Mouse (Mus musculus): Measurements from ENCODE around the gene Snx19. TPM values are rescaled to one million over a fixed set of nuclear protein-coding genes. Genes with fewer than 3 reads are reported as not detected.

Gene Snx19
- polyA plus RNA-seq, 1 experiment: 8.0 TPM

- Histone ChIP-seq H3K4me1 (ENCODE audit: control insufficient read depth, insufficient read depth, low read length) (no peaks in the 10 kb centered on the region), H3K27ac (ENCODE audit: insufficient read depth, low read length) (no peak overlapping the region), H3K27me3 (ENCODE audit: control insufficient read depth, insufficient read depth, low read length, poor library complexity, severe bottlenecking) (no peaks in the 10 kb centered on the region), H3K9me3 (replicated peaks; ENCODE audit: control insufficient read depth, insufficient read depth, low read length, poor library complexity, severe bottlenecking) (no peaks in the 10 kb centered on the region), H3K4me3 (ENCODE audit: low read depth, low read length) (no peak overlapping the region), H3K9ac (ENCODE audit: low read depth, poor library complexity, severe bottlenecking) (no peak overlapping the region), H3K36me3 (ENCODE audit: control insufficient read depth, insufficient read depth, low read length, poor library complexity, severe bottlenecking) (peaks cover 2% of the 10 kb centered on the region; the same call in 1 of the 2 replicates)
- TF ChIP-seq POLR2A (IDR thresholded peaks at IDR 0.05; ENCODE audit: insufficient read depth, low read length) (no peak), EP300 (IDR thresholded peaks at IDR 0.05; ENCODE audit: insufficient read depth, low read depth, low read length) (no peak), CTCF (IDR thresholded peaks at IDR 0.05; ENCODE audit: low read depth, low read length) (no peak)
Observed at GRCm38 (mm10) chr9:30446126-30446525, 19.2 kb downstream of the Snx19 start.

- Histone ChIP-seq H3K4me3 (ENCODE audit: low read depth, low read length) (no peak overlapping the region), H3K27me3 (ENCODE audit: control insufficient read depth, insufficient read depth, low read length, poor library complexity, severe bottlenecking) (no peaks in the 10 kb centered on the region), H3K4me1 (ENCODE audit: control insufficient read depth, insufficient read depth, low read length) (no peaks in the 10 kb centered on the region), H3K27ac (ENCODE audit: insufficient read depth, low read length) (no peak overlapping the region), H3K9me3 (replicated peaks; ENCODE audit: control insufficient read depth, insufficient read depth, low read length, poor library complexity, severe bottlenecking) (no peaks in the 10 kb centered on the region), H3K9ac (ENCODE audit: low read depth, poor library complexity, severe bottlenecking) (no peak overlapping the region), H3K36me3 (ENCODE audit: control insufficient read depth, insufficient read depth, low read length, poor library complexity, severe bottlenecking) (no peaks in the 10 kb centered on the region; the same call in 1 of the 2 replicates)
- no peak for TF ChIP-seq CTCF (IDR thresholded peaks at IDR 0.05; ENCODE audit: low read depth, low read length)
- no peak for TF ChIP-seq POLR2A (IDR thresholded peaks at IDR 0.05; ENCODE audit: insufficient read depth, low read length)
- no peak for TF ChIP-seq EP300 (IDR thresholded peaks at IDR 0.05; ENCODE audit: insufficient read depth, low read depth, low read length)
Observed at GRCm38 (mm10) chr9:30448459-30448858, 21.6 kb downstream of the Snx19 start.

- Histone ChIP-seq H3K4me3 (ENCODE audit: low read depth, low read length) (no peak overlapping the region), H3K9ac (ENCODE audit: low read depth, poor library complexity, severe bottlenecking) (no peak overlapping the region), H3K9me3 (replicated peaks; ENCODE audit: control insufficient read depth, insufficient read depth, low read length, poor library complexity, severe bottlenecking) (no peaks in the 10 kb centered on the region), H3K27ac (ENCODE audit: insufficient read depth, low read length) (no peak overlapping the region; the same call in 1 of the 2 replicates), H3K4me1 (ENCODE audit: control insufficient read depth, insufficient read depth, low read length) (no peaks in the 10 kb centered on the region), H3K27me3 (ENCODE audit: control insufficient read depth, insufficient read depth, low read length, poor library complexity, severe bottlenecking) (no peaks in the 10 kb centered on the region), H3K36me3 (ENCODE audit: control insufficient read depth, insufficient read depth, low read length, poor library complexity, severe bottlenecking) (no peaks in the 10 kb centered on the region; the same call in 1 of the 2 replicates)
- no peak for TF ChIP-seq EP300 (IDR thresholded peaks at IDR 0.05; ENCODE audit: insufficient read depth, low read depth, low read length)
- TF ChIP-seq CTCF (IDR thresholded peaks at IDR 0.05; ENCODE audit: low read depth, low read length): no peak
- no peak for TF ChIP-seq POLR2A (IDR thresholded peaks at IDR 0.05; ENCODE audit: insufficient read depth, low read length)
Observed at GRCm38 (mm10) chr9:30449862-30450261, 23.0 kb downstream of the Snx19 start.

- no peaks in the 10 kb centered on the region for H3K4me1 ChIP-seq (ENCODE audit: control insufficient read depth, insufficient read depth, low read length)
- no peaks in the 10 kb centered on the region for H3K27me3 ChIP-seq (ENCODE audit: control insufficient read depth, insufficient read depth, low read length, poor library complexity, severe bottlenecking)
- TF ChIP-seq POLR2A (IDR thresholded peaks at IDR 0.05; ENCODE audit: insufficient read depth, low read length): no peak
- TF ChIP-seq EP300 (IDR thresholded peaks at IDR 0.05; ENCODE audit: insufficient read depth, low read depth, low read length): no peak
- TF ChIP-seq CTCF (IDR thresholded peaks at IDR 0.05; ENCODE audit: low read depth, low read length): no peak
- H3K9ac ChIP-seq (ENCODE audit: low read depth, poor library complexity, severe bottlenecking): no peak overlapping the region
- no peaks in the 10 kb centered on the region for H3K9me3 ChIP-seq (replicated peaks; ENCODE audit: control insufficient read depth, insufficient read depth, low read length, poor library complexity, severe bottlenecking)
- H3K4me3 ChIP-seq (ENCODE audit: low read depth, low read length): no peak overlapping the region
- no peak overlapping the region for H3K27ac ChIP-seq (ENCODE audit: insufficient read depth, low read length)
- no peaks in the 10 kb centered on the region; the same call in 1 of the 2 replicates for H3K36me3 ChIP-seq (ENCODE audit: control insufficient read depth, insufficient read depth, low read length, poor library complexity, severe bottlenecking)
Observed at GRCm38 (mm10) chr9:30450834-30451233, 23.9 kb downstream of the Snx19 start.

- Histone ChIP-seq H3K27me3 (ENCODE audit: control insufficient read depth, insufficient read depth, low read length, poor library complexity, severe bottlenecking) (no peaks in the 10 kb centered on the region), H3K9ac (ENCODE audit: low read depth, poor library complexity, severe bottlenecking) (no peak overlapping the region), H3K4me1 (ENCODE audit: control insufficient read depth, insufficient read depth, low read length) (no peaks in the 10 kb centered on the region), H3K9me3 (replicated peaks; ENCODE audit: control insufficient read depth, insufficient read depth, low read length, poor library complexity, severe bottlenecking) (no peaks in the 10 kb centered on the region), H3K4me3 (ENCODE audit: low read depth, low read length) (no peak overlapping the region), H3K36me3 (ENCODE audit: control insufficient read depth, insufficient read depth, low read length, poor library complexity, severe bottlenecking) (no peaks in the 10 kb centered on the region; the same call in 1 of the 2 replicates), H3K27ac (ENCODE audit: insufficient read depth, low read length) (no peak overlapping the region)
- no peak for TF ChIP-seq POLR2A (IDR thresholded peaks at IDR 0.05; ENCODE audit: insufficient read depth, low read length)
- no peak for TF ChIP-seq EP300 (IDR thresholded peaks at IDR 0.05; ENCODE audit: insufficient read depth, low read depth, low read length)
- no peak for TF ChIP-seq CTCF (IDR thresholded peaks at IDR 0.05; ENCODE audit: low read depth, low read length)
Observed at GRCm38 (mm10) chr9:30454527-30454926, 27.6 kb downstream of the Snx19 start.

GRCm38 (mm10) chr9:30456250-30456649, 29.3 kb downstream of the Snx19 start:
- Histone ChIP-seq H3K4me1 (ENCODE audit: control insufficient read depth, insufficient read depth, low read length) (no peaks in the 10 kb centered on the region), H3K27me3 (ENCODE audit: control insufficient read depth, insufficient read depth, low read length, poor library complexity, severe bottlenecking) (no peaks in the 10 kb centered on the region), H3K4me3 (ENCODE audit: low read depth, low read length) (no peak overlapping the region), H3K9ac (ENCODE audit: low read depth, poor library complexity, severe bottlenecking) (no peak overlapping the region), H3K27ac (ENCODE audit: insufficient read depth, low read length) (no peak overlapping the region), H3K9me3 (replicated peaks; ENCODE audit: control insufficient read depth, insufficient read depth, low read length, poor library complexity, severe bottlenecking) (no peaks in the 10 kb centered on the region), H3K36me3 (ENCODE audit: control insufficient read depth, insufficient read depth, low read length, poor library complexity, severe bottlenecking) (no peaks in the 10 kb centered on the region; the same call in 1 of the 2 replicates)
- TF ChIP-seq EP300 (IDR thresholded peaks at IDR 0.05; ENCODE audit: insufficient read depth, low read depth, low read length): no peak
- TF ChIP-seq POLR2A (IDR thresholded peaks at IDR 0.05; ENCODE audit: insufficient read depth, low read length): no peak
- TF ChIP-seq CTCF (IDR thresholded peaks at IDR 0.05; ENCODE audit: low read depth, low read length): no peak

Data from ES-Bruce4 (cell line).